Mouse (Mus musculus) liver, adult 2 months (tissue): ENCODE data around the gene Wfdc1.

ENCODE experiments used
- CTCF ChIP-seq: fragments of 200-500 bp; IDR thresholded peaks from 2 replicates; pipeline ENCODE4 v1.5.1; 2011; ENCODE audit warnings: low read depth, low read length, control low read depth
- POLR2A ChIP-seq: fragments of 200-500 bp; IDR thresholded peaks from 2 replicates; pipeline ENCODE4 v1.6.1; 2011; ENCODE audit warnings: low read length, control low read depth; ENCODE audit not compliant: insufficient read depth; ENCODE audit errors: extremely low read depth

- TF ChIP-seq POLR2A = no peak
- peak; percentile 52 for TF ChIP-seq CTCF
These were observed 51.6 kb downstream of the Wfdc1 start for GRCm38 (mm10) chr8:119717765-119718164.
